Mouse (Mus musculus): ENCODE results near the gene Tbc1d2b. TPM values are rescaled to one million over a fixed set of nuclear protein-coding genes. Genes with fewer than 3 reads are reported as not detected.

Gene Tbc1d2b
- polyA plus RNA-seq, 1 experiment from 2014 or later, result 5.8 TPM

- Histone ChIP-seq H3K27ac (ENCODE audit: low read depth, low read length) (no peak overlapping the region), H3K27me3 (ENCODE audit: control insufficient read depth, insufficient read depth, low read length) (no peaks in the 10 kb centered on the region), H3K9ac (replicated peaks; ENCODE audit: low read depth, low read length) (no peak overlapping the region), H3K4me1 (ENCODE audit: control insufficient read depth, insufficient read depth, low read length) (no peaks in the 10 kb centered on the region), H3K9me3 (ENCODE audit: control insufficient read depth, low read length) (no peaks in the 10 kb centered on the region), H3K36me3 (ENCODE audit: control insufficient read depth, insufficient read depth, low read length) (no peaks in the 10 kb centered on the region; the same call in none of the 2 replicates), H3K4me3 (ENCODE audit: low read depth, low read length) (no peak overlapping the region), H3K4me2 (ENCODE audit: low read depth, low read length) (no peak overlapping the region)
- ATAC-seq (ENCODE audit: low read depth), result no peak
- 81% methylated on average over 8 of the region's 8 CpGs for WGBS
These were observed 62.8 kb downstream of the Tbc1d2b start for GRCm38 (mm10) chr9:90207808-90208207.

DNA sequence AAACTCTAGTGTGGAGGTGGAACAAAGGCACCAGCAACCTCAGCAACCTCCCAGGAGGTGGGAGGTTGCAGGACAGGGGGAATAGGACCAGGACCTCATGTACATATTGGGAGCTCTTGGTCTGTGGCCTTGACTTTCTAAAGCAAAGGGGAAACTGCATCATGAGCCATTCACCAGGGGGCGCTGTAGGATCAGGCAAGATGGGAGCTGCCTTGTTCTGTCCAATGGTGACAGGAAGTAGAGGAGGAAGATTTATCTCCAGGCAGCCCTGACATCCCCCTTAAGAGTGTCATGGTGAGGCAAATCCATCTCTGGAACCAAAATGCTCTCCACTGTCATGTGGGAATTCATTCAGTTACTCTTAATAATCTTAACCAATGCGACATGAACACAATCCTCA lies 64.1 kb downstream of the Tbc1d2b start:
- no peak overlapping the region for H3K4me2 ChIP-seq (ENCODE audit: low read depth, low read length)
- H3K4me3 ChIP-seq (ENCODE audit: low read depth, low read length), result no peak overlapping the region
- peak; percentile 74; the same call in 1 of the 2 replicates for ATAC-seq (ENCODE audit: low read depth)
- H3K36me3 ChIP-seq (ENCODE audit: control insufficient read depth, insufficient read depth, low read length), result no peaks in the 10 kb centered on the region; the same call in none of the 2 replicates
- H3K4me1 ChIP-seq (ENCODE audit: control insufficient read depth, insufficient read depth, low read length), result no peaks in the 10 kb centered on the region
- H3K9ac ChIP-seq (replicated peaks; ENCODE audit: low read depth, low read length), result no peak overlapping the region
- H3K9me3 ChIP-seq (ENCODE audit: control insufficient read depth, low read length), result no peaks in the 10 kb centered on the region
- 47% methylated on average over 2 of the region's 2 CpGs for WGBS
- no peak overlapping the region for H3K27ac ChIP-seq (ENCODE audit: low read depth, low read length)
- H3K27me3 ChIP-seq (ENCODE audit: control insufficient read depth, insufficient read depth, low read length), result no peaks in the 10 kb centered on the region

GRCm38 (mm10) chr9:90204396-90204915 lies 66.1 kb downstream of the Tbc1d2b start:
- H3K4me2 ChIP-seq (ENCODE audit: low read depth, low read length), result no peak overlapping the region
- H3K27ac ChIP-seq (ENCODE audit: low read depth, low read length), result no peak overlapping the region
- H3K9me3 ChIP-seq (ENCODE audit: control insufficient read depth, low read length), result no peaks in the 10 kb centered on the region
- no peaks in the 10 kb centered on the region for H3K4me1 ChIP-seq (ENCODE audit: control insufficient read depth, insufficient read depth, low read length)
- no peak for ATAC-seq (ENCODE audit: low read depth)
- no peak overlapping the region for H3K4me3 ChIP-seq (ENCODE audit: low read depth, low read length)
- H3K36me3 ChIP-seq (ENCODE audit: control insufficient read depth, insufficient read depth, low read length), result no peaks in the 10 kb centered on the region; the same call in none of the 2 replicates
- 67% methylated on average over 8 of the region's 8 CpGs for WGBS
- no peaks in the 10 kb centered on the region for H3K27me3 ChIP-seq (ENCODE audit: control insufficient read depth, insufficient read depth, low read length)
- H3K9ac ChIP-seq (replicated peaks; ENCODE audit: low read depth, low read length), result no peak overlapping the region

- H3K27ac ChIP-seq (ENCODE audit: low read depth, low read length), result no peak overlapping the region
These were observed 67.4 kb downstream of the Tbc1d2b start for GRCm38 (mm10) chr9:90203233-90203632.

GRCm38 (mm10) chr9:90201541-90201940 lies 69.1 kb downstream of the Tbc1d2b start:
- H3K27ac ChIP-seq (ENCODE audit: low read depth, low read length), result no peak overlapping the region
- no peak overlapping the region for H3K4me2 ChIP-seq (ENCODE audit: low read depth, low read length)
- H3K9ac ChIP-seq (replicated peaks; ENCODE audit: low read depth, low read length), result no peak overlapping the region
- no peaks in the 10 kb centered on the region for H3K27me3 ChIP-seq (ENCODE audit: control insufficient read depth, insufficient read depth, low read length)
- WGBS, result 45% methylated on average over 4 of the region's 4 CpGs
- ATAC-seq (ENCODE audit: low read depth), result no peak
- no peaks in the 10 kb centered on the region for H3K4me1 ChIP-seq (ENCODE audit: control insufficient read depth, insufficient read depth, low read length)
- no peaks in the 10 kb centered on the region; the same call in 1 of the 2 replicates for H3K36me3 ChIP-seq (ENCODE audit: control insufficient read depth, insufficient read depth, low read length)
- H3K9me3 ChIP-seq (ENCODE audit: control insufficient read depth, low read length), result no peaks in the 10 kb centered on the region
- no peak overlapping the region for H3K4me3 ChIP-seq (ENCODE audit: low read depth, low read length)

More at GRCm38 (mm10) chr9:90203233-90203632, 67.4 kb downstream of the Tbc1d2b start:
- Histone ChIP-seq H3K9ac (replicated peaks; ENCODE audit: low read depth, low read length) (no peak overlapping the region), H3K27me3 (ENCODE audit: control insufficient read depth, insufficient read depth, low read length) (no peaks in the 10 kb centered on the region), H3K4me2 (ENCODE audit: low read depth, low read length) (no peak overlapping the region), H3K9me3 (ENCODE audit: control insufficient read depth, low read length) (no peaks in the 10 kb centered on the region), H3K4me1 (ENCODE audit: control insufficient read depth, insufficient read depth, low read length) (no peaks in the 10 kb centered on the region), H3K36me3 (ENCODE audit: control insufficient read depth, insufficient read depth, low read length) (no peaks in the 10 kb centered on the region; the same call in 1 of the 2 replicates), H3K4me3 (ENCODE audit: low read depth, low read length) (no peak overlapping the region)
- no peak for ATAC-seq (ENCODE audit: low read depth)
- 74% methylated on average over 5 of the region's 5 CpGs for WGBS

DNA sequence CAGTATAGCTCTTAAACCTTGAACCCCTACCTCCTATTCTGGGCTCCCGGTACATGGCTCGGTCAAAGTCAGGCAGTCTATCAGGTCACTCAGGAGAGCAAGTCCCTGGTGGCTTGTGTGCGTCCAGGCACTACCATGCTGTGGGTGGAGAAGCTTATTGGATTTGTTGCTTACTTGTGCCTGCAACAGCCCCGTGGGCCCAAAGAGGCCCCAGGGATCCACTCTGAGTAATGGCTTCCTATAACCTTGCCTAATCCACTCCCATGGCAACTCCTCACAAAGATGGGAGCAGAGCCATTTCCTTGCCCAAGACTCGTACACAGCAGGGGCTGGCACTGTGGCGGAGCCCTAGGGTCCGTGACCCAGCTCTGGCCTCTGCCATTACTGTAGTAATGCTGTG lies 69.5 kb downstream of the Tbc1d2b start:
- Histone ChIP-seq H3K9me3 (ENCODE audit: control insufficient read depth, low read length) (no peaks in the 10 kb centered on the region), H3K27ac (ENCODE audit: low read depth, low read length) (no peak overlapping the region), H3K4me2 (ENCODE audit: low read depth, low read length) (no peak overlapping the region), H3K4me1 (ENCODE audit: control insufficient read depth, insufficient read depth, low read length) (no peaks in the 10 kb centered on the region), H3K4me3 (ENCODE audit: low read depth, low read length) (no peak overlapping the region), H3K9ac (replicated peaks; ENCODE audit: low read depth, low read length) (no peak overlapping the region), H3K27me3 (ENCODE audit: control insufficient read depth, insufficient read depth, low read length) (no peaks in the 10 kb centered on the region), H3K36me3 (ENCODE audit: control insufficient read depth, insufficient read depth, low read length) (no peaks in the 10 kb centered on the region; the same call in 1 of the 2 replicates)
- 81% methylated on average over 7 of the region's 7 CpGs for WGBS
- no peak for ATAC-seq (ENCODE audit: low read depth)

GRCm38 (mm10) chr9:90200501-90200900 lies 70.1 kb downstream of the Tbc1d2b start:
- Histone ChIP-seq H3K9me3 (ENCODE audit: control insufficient read depth, low read length) (no peaks in the 10 kb centered on the region), H3K9ac (replicated peaks; ENCODE audit: low read depth, low read length) (no peak overlapping the region), H3K4me3 (ENCODE audit: low read depth, low read length) (no peak overlapping the region), H3K27me3 (ENCODE audit: control insufficient read depth, insufficient read depth, low read length) (no peaks in the 10 kb centered on the region), H3K36me3 (ENCODE audit: control insufficient read depth, insufficient read depth, low read length) (no peaks in the 10 kb centered on the region; the same call in 1 of the 2 replicates), H3K4me1 (ENCODE audit: control insufficient read depth, insufficient read depth, low read length) (no peaks in the 10 kb centered on the region), H3K4me2 (ENCODE audit: low read depth, low read length) (no peak overlapping the region), H3K27ac (ENCODE audit: low read depth, low read length) (no peak overlapping the region)
- no peak for ATAC-seq (ENCODE audit: low read depth)
- 98% methylated on average over 4 of the region's 4 CpGs for WGBS

DNA sequence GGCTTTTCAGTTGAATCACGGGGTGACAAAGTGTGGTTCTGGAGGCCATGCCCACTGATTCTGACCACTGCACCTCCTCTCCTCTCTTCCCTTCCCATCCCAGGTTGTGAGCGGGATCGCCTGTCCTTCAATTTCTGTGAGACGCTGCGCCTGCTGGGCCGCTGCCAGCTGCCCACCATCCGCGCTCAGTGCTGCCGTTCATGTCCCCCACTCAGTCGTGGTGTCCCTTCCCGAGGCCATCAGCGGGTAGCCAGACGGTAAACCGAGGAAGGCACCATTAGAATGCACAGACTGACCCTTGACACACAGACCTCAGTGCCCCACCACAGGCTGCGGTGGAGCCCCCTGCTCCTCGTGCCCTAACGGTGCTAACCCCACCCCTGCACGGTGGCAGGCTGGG lies 71.0 kb downstream of the Tbc1d2b start:
- no peaks in the 10 kb centered on the region for H3K4me1 ChIP-seq (ENCODE audit: control insufficient read depth, insufficient read depth, low read length)
- H3K27me3 ChIP-seq (ENCODE audit: control insufficient read depth, insufficient read depth, low read length), result no peaks in the 10 kb centered on the region
- no peak overlapping the region for H3K27ac ChIP-seq (ENCODE audit: low read depth, low read length)
- H3K4me2 ChIP-seq (ENCODE audit: low read depth, low read length), result no peak overlapping the region
- ATAC-seq (ENCODE audit: low read depth), result no peak
- H3K36me3 ChIP-seq (ENCODE audit: control insufficient read depth, insufficient read depth, low read length), result no peaks in the 10 kb centered on the region; the same call in 1 of the 2 replicates
- H3K4me3 ChIP-seq (ENCODE audit: low read depth, low read length), result no peak overlapping the region
- H3K9ac ChIP-seq (replicated peaks; ENCODE audit: low read depth, low read length), result no peak overlapping the region
- no peaks in the 10 kb centered on the region for H3K9me3 ChIP-seq (ENCODE audit: control insufficient read depth, low read length)
- 97% methylated on average over 18 of the region's 18 CpGs for WGBS

- no peak for ATAC-seq (ENCODE audit: low read depth)
- Histone ChIP-seq H3K9me3 (ENCODE audit: control insufficient read depth, low read length) (no peaks in the 10 kb centered on the region), H3K4me1 (ENCODE audit: control insufficient read depth, insufficient read depth, low read length) (no peaks in the 10 kb centered on the region), H3K27ac (ENCODE audit: low read depth, low read length) (no peak overlapping the region), H3K9ac (replicated peaks; ENCODE audit: low read depth, low read length) (no peak overlapping the region), H3K36me3 (ENCODE audit: control insufficient read depth, insufficient read depth, low read length) (no peaks in the 10 kb centered on the region; the same call in 1 of the 2 replicates), H3K27me3 (ENCODE audit: control insufficient read depth, insufficient read depth, low read length) (no peaks in the 10 kb centered on the region), H3K4me3 (ENCODE audit: low read depth, low read length) (no peak overlapping the region), H3K4me2 (ENCODE audit: low read depth, low read length) (no peak overlapping the region)
- 78% methylated on average over 10 of the region's 10 CpGs for WGBS
These were observed 71.8 kb downstream of the Tbc1d2b start for GRCm38 (mm10) chr9:90198531-90199449.

Data from neural tube, embryonic 14.5 days (tissue).